Mouse (Mus musculus) liver, embryonic 14.5 days (tissue): ENCODE data around the gene Ctnnb1. TPM values are rescaled to one million over a fixed set of nuclear protein-coding genes. Genes with fewer than 3 reads are reported as not detected.

Experiments
- ATAC-seq: fragments of 200-750 bp; cut with Nextera tagmentation; 2 replicates; pipeline ENCODE4 v1.8.0; 2017; ENCODE audit warnings: moderate number of reproducible peaks, mild to moderate bottlenecking, moderate library complexity; ENCODE audit not compliant: insufficient read depth
- DNase-seq, 3 experiments: peaks; one replicate each; pipeline ENCODE4 v3.0.0-alpha.2; 2012 to 2013; ENCODE audit warnings: low read depth in 3 of 3, low spot score in 3 of 3
- H3K27ac ChIP-seq: fragments of 300-500 bp; sonication (generic); 2 replicates; pipeline ENCODE4 v1.5.1; 2014; ENCODE audit warnings: moderate library complexity, mild to moderate bottlenecking, control low read depth, inconsistent platforms
- H3K27me3 ChIP-seq: fragments of 300-500 bp; sonication (generic); 2 replicates; pipeline ENCODE4 v1.6.1; 2014; ENCODE audit warnings: mild to moderate bottlenecking, low read length, moderate library complexity; ENCODE audit not compliant: control insufficient read depth, insufficient read depth
- H3K36me3 ChIP-seq: fragments of 300-500 bp; sonication (generic); replicated peaks from 2 replicates; pipeline ENCODE4 v1.6.1; 2014; ENCODE audit warnings: low read depth; ENCODE audit not compliant: control insufficient read depth, insufficient read depth
- H3K4me1 ChIP-seq, 2 experiments: fragments of 200-500 bp in 1 of 2; fragments of 300-500 bp in 1 of 2; sonication (generic) in 1 of 2; replicated peaks; 2 replicates each; pipeline ENCODE4 v1.6.1; 2012 to 2014; ENCODE audit warnings: antibody characterized with exemption in 1 of 2, inconsistent platforms in 1 of 2, low read length in 1 of 2; ENCODE audit not compliant: control insufficient read depth in 2 of 2, insufficient read depth in 2 of 2
- H3K4me2 ChIP-seq: fragments of 300-500 bp; sonication (generic); 2 replicates; pipeline ENCODE4 v1.6.1; 2014; ENCODE audit warnings: low read depth, mild to moderate bottlenecking, control low read depth, moderate library complexity
- H3K4me3 ChIP-seq, 2 experiments: fragments of 200-500 bp in 1 of 2; fragments of 300-500 bp in 1 of 2; sonication (generic) in 1 of 2; 2 replicates each; pipeline ENCODE4 v1.5.1; 2012 to 2014; ENCODE audit warnings: low read depth in 2 of 2, low read length in 2 of 2, mild to moderate bottlenecking in 2 of 2, control low read depth in 1 of 2, inconsistent platforms in 1 of 2, moderate library complexity in 1 of 2; ENCODE audit not compliant: insufficient read depth in 1 of 2
- H3K9ac ChIP-seq: fragments of 300-500 bp; sonication (generic); replicated peaks from 2 replicates; pipeline ENCODE4 v1.6.1; 2014; ENCODE audit warnings: mild to moderate bottlenecking, control low read depth, moderate library complexity
- H3K9me3 ChIP-seq: fragments of 300-500 bp; sonication (generic); 2 replicates; pipeline ENCODE4 v1.6.1; 2016; ENCODE audit warnings: low read length, mixed read lengths; ENCODE audit not compliant: control insufficient read depth
- CTCF ChIP-seq: IDR thresholded peaks from 2 replicates; pipeline ENCODE4 v1.5.1; 2016; ENCODE audit warnings: antibody characterized with exemption, low read depth, control low read depth
- EP300 ChIP-seq: IDR thresholded peaks from 2 replicates; pipeline ENCODE4 v1.6.1; 2016; ENCODE audit warnings: antibody characterized with exemption, low read depth
- WGBS: fragments of 180-500 bp; shearing (Covaris S2); extraction: QIAGEN DNeasy Blood & Tissue Kit; methylation state at CpG from one replicate; pipeline ENCODE4 v1.1.7; 2014; ENCODE audit not compliant: insufficient replicate concordance; 5-methylcytosine and 5-hydroxymethylcytosine counted together
- polyA plus RNA-seq, 2 experiments: library from polyadenylated mRNA; depleted of rRNA in 1 of 2; stranded (reverse) in 1 of 2; unstranded in 1 of 2; fragments of >200 nt; fragmentation: Nextera tagmentation in 1 of 2; extraction: Ambion mirVana in 1 of 2; gene quantifications; 2 replicates each; pipeline versions ENCODE4 v1.2.1 to v1.2.3; 2012 to 2014

Ctnnb1 gene
- polyA plus RNA-seq, 2 experiments = 69.5 to 105 TPM

GRCm38 (mm10) chr9:120933886-120934758 lies 5.1 kb downstream of the Ctnnb1 start:
- DNase-seq = no peak
- Histone ChIP-seq H3K4me3 (peak overlapping the region; percentile 75 to 90), H3K9me3 (no peaks in the 10 kb centered on the region), H3K27me3 (no peaks in the 10 kb centered on the region), H3K36me3 (no peaks in the 10 kb centered on the region; the same call in 1 of the 2 replicates), H3K4me2 (peak overlapping the region; percentile 82), H3K4me1 (peaks cover 6 to 27% of the 10 kb centered on the region in 2 experiments), H3K9ac (peak overlapping the region; percentile 93), H3K27ac (peak overlapping the region; percentile 66)
- 1% methylated on average over 53 of the region's 57 CpGs for WGBS
- no peak for TF ChIP-seq EP300
- no peak for TF ChIP-seq CTCF
- no peak for ATAC-seq

DNA sequence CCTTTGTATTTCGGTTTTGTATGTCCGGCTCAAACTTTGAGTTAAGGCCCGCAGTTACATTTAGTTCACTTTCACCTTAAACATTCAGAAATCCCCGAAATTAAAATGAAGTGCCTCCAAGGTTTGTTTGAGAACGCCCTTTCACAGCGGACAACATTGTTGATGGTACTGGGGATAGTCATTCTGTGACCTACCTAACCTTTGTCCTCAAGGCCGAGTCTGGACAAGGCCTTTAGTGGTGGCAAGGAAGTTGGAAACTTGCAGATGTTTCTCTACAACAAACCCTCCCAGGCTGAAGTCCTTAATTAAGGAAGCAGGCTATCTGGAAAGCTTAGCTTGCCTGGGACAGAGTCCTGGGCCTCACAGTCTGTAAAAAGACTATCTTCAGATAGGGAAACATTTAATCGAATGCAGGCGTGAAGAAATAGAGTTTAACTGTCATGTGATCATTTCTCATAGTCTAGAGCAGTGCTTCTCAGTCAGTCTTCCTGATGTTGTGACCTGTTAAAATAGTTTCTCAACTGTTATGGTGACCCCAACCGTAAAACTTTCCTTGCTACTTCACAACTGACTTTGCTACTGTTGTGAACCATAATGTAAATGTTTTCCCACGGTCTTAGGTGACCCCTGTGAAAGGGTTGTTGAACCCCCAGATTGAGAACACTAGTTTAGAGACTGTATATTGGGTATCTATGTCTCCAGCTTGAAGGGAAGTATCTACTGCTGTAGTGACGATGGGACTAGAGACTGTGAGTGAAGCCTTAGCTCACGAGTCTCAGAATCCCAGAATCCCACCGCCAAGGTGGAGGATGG lies 6.0 kb downstream of the Ctnnb1 start:
- no peak for ATAC-seq

DNA sequence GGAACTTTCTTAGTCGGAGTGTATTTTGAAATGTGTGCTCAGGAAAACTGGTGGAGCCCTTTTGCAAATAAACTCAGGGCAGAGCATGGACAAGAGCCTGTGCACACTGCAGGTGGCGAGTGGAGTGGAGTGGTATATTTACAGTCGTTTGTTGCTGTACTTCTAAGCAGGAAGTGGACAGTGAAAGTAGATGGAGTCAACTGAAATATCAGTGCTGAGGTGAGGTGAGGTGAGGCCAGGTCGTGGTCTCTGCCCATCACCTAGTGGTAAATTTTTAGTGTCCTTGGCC lies 6.6 kb downstream of the Ctnnb1 start:
- Histone ChIP-seq H3K4me1 (peaks cover 6 to 32% of the 10 kb centered on the region in 2 experiments), H3K27me3 (no peaks in the 10 kb centered on the region), H3K36me3 (no peaks in the 10 kb centered on the region; the same call in 1 of the 2 replicates), H3K27ac (no peak overlapping the region), H3K9ac (peak overlapping the region; percentile 93), H3K4me3 (peak overlapping the region; percentile 75 to 90), H3K4me2 (peak overlapping the region; percentile 82), H3K9me3 (no peaks in the 10 kb centered on the region)
- WGBS = 15% methylated on average over 4 of the region's 4 CpGs
- DNase-seq = no peak
- ATAC-seq = no peak
- TF ChIP-seq EP300 (no peak), CTCF (no peak)

More for the DNA sequence above, 6.0 kb downstream of the Ctnnb1 start:
- peak overlapping the region; percentile 75 to 90 for H3K4me3 ChIP-seq
- peak overlapping the region; percentile 82 for H3K4me2 ChIP-seq
- WGBS = 5% methylated on average over 14 of the region's 14 CpGs
- no peak for TF ChIP-seq CTCF
- TF ChIP-seq EP300 = no peak
- no peaks in the 10 kb centered on the region for H3K9me3 ChIP-seq
- H3K36me3 ChIP-seq = no peaks in the 10 kb centered on the region; the same call in 1 of the 2 replicates
- peak overlapping the region; percentile 93 for H3K9ac ChIP-seq
- H3K4me1 ChIP-seq = peaks cover 6 to 29% of the 10 kb centered on the region in 2 experiments
- DNase-seq = no peak
- H3K27me3 ChIP-seq = no peaks in the 10 kb centered on the region
- peak overlapping the region; percentile 66 for H3K27ac ChIP-seq

GRCm38 (mm10) chr9:120936351-120936750 lies 7.3 kb downstream of the Ctnnb1 start:
- no peak overlapping the region for H3K27ac ChIP-seq
- H3K4me2 ChIP-seq = peak overlapping the region; percentile 82
- H3K9me3 ChIP-seq = no peaks in the 10 kb centered on the region
- H3K36me3 ChIP-seq = no peaks in the 10 kb centered on the region; the same call in 1 of the 2 replicates
- DNase-seq = peak in 2 of 3 experiments; percentile 47 to 49
- H3K4me1 ChIP-seq = peaks cover 6 to 32% of the 10 kb centered on the region in 2 experiments
- 30% methylated on average over 8 of the region's 8 CpGs for WGBS
- no peak for ATAC-seq
- H3K9ac ChIP-seq = no peak overlapping the region
- peak overlapping the region; percentile 4 to 21; a peak in 2 of 4 replicates for H3K4me3 ChIP-seq
- no peaks in the 10 kb centered on the region for H3K27me3 ChIP-seq
- TF ChIP-seq CTCF = peak; percentile 80
- no peak for TF ChIP-seq EP300

GRCm38 (mm10) chr9:120940858-120941257 lies 11.8 kb downstream of the Ctnnb1 start:
- peaks cover 21 to 35% of the 10 kb centered on the region in 2 experiments for H3K4me1 ChIP-seq
- H3K27me3 ChIP-seq = no peaks in the 10 kb centered on the region
- ATAC-seq (no peak), DNase-seq (no peak)
- WGBS = 53% methylated on average over 3 of the region's 3 CpGs
- H3K36me3 ChIP-seq = no peaks in the 10 kb centered on the region; the same call in none of the 2 replicates
- no peak overlapping the region for H3K4me3 ChIP-seq
- TF ChIP-seq CTCF = no peak
- TF ChIP-seq EP300 = no peak
- no peak overlapping the region for H3K27ac ChIP-seq
- no peak overlapping the region for H3K4me2 ChIP-seq
- H3K9me3 ChIP-seq = no peaks in the 10 kb centered on the region
- no peak overlapping the region for H3K9ac ChIP-seq
